Mouse (Mus musculus) lung, embryonic 15.5 days (tissue): ENCODE data around the gene Adam19. TPM values are rescaled to one million over a fixed set of nuclear protein-coding genes. Genes with fewer than 3 reads are reported as not detected.

Experiments
- ATAC-seq: fragments of 200-750 bp; cut with Nextera tagmentation; 2 replicates; pipeline ENCODE4 v1.8.0; 2017; ENCODE audit warnings: moderate number of reproducible peaks, borderline replicate concordance; ENCODE audit not compliant: low FRiP score, low TSS enrichment; ENCODE audit errors: extremely low read depth
- H3K27ac ChIP-seq: fragments of 300-500 bp; sonication (generic); 2 replicates; pipeline ENCODE4 v1.5.1; 2015; ENCODE audit warnings: moderate library complexity, mild to moderate bottlenecking, inconsistent platforms
- H3K27me3 ChIP-seq: fragments of 300-500 bp; sonication (generic); 2 replicates; pipeline ENCODE4 v1.6.1; 2015; ENCODE audit warnings: inconsistent platforms
- H3K36me3 ChIP-seq: fragments of 300-500 bp; sonication (generic); 2 replicates; pipeline ENCODE4 v1.6.1; 2015; ENCODE audit warnings: inconsistent platforms
- H3K4me1 ChIP-seq: fragments of 300-500 bp; sonication (generic); 2 replicates; pipeline ENCODE4 v1.6.1; 2015; ENCODE audit warnings: inconsistent platforms
- H3K4me2 ChIP-seq: fragments of 300-500 bp; sonication (generic); 2 replicates; pipeline ENCODE4 v1.6.1; 2015; ENCODE audit warnings: inconsistent platforms, mild to moderate bottlenecking, moderate library complexity
- H3K4me3 ChIP-seq: fragments of 300-500 bp; sonication (generic); 2 replicates; pipeline ENCODE4 v1.5.1; 2015; ENCODE audit warnings: mild to moderate bottlenecking, inconsistent platforms
- H3K9ac ChIP-seq: fragments of 300-500 bp; sonication (generic); 2 replicates; pipeline ENCODE4 v1.6.1; 2015; ENCODE audit warnings: inconsistent platforms
- H3K9me3 ChIP-seq: fragments of 300-500 bp; sonication (generic); 2 replicates; pipeline ENCODE4 v1.6.1; 2016; ENCODE audit warnings: inconsistent platforms
- WGBS: fragments of 180-500 bp; shearing (Covaris S2); methylation state at CpG from one replicate; pipeline ENCODE4 v1.1.7; 2015; 5-methylcytosine and 5-hydroxymethylcytosine counted together
- polyA plus RNA-seq: library from polyadenylated mRNA; unstranded; fragments of >200 nt; fragmentation: Nextera tagmentation; extraction: Ambion mirVana; gene quantifications from 2 replicates; pipeline ENCODE4 v1.2.1, GENCODE M21; 2015

Gene Adam19
- polyA plus RNA-seq, 1 experiment from 2014 or later: 23.4 TPM

DNA sequence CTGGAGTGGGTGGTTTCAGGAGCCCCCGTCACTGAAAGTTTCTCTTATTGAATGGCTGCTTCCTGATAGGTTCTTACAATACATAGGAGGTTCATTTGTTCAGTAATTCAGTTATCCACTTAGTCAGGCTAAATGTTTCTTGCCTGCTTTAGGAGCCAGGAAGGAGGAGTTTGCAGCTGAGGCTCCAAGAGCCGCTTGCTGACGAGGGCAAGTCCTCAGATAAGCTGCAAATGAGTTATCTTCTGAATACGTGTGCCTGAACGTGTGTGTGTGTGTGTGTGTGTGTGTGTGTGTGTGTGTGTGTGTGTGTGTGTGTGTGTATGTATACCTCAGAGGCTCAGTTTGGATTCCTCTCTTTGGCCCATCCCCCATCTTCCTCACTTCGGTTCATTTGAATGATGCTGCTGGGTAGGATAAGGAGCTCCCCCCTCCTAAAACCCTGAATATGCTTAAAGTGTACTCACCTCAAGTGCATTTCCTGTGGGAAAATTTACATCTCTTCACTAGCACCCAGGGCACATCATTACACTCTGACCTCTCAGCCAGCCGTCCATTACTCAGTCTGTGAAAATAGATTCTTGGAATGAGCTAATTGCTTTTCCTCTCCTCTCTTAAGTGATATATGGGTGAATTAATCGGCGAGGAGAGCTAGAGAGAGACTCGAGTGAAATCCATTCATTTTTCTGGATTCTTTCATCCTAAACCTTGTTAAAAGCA is 35.3 kb downstream of the Adam19 start:
- 25% methylated on average over 10 of the region's 10 CpGs for WGBS
- peak overlapping the region; percentile 91; the same call in 1 of the 2 replicates for H3K27ac ChIP-seq

DNA sequence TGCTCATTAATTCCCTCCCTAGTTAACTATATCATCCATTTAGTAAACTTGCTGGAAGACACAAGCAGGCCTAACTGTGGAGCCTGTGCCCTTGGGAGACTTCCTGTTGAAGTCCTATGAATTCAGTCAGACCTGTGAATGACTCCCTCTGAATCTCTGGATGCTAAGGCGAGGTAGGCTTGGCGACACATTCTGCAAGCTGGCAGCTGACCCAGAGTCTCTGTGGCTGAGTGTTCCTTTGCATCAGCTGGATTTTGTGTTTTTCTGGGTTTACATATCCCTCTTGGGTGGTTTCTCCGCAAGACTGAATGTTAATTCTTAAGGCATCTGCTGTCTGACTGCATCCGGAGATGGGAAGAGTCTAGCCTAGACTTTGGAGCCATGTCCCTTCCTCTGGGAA is 36.3 kb downstream of the Adam19 start:
- H3K27ac ChIP-seq: peak overlapping the region; percentile 41

More for the DNA sequence above, 35.3 kb downstream of the Adam19 start:
- no peak overlapping the region for H3K4me2 ChIP-seq
- H3K9me3 ChIP-seq: no peaks in the 10 kb centered on the region
- no peaks in the 10 kb centered on the region for H3K27me3 ChIP-seq
- H3K36me3 ChIP-seq: peaks cover 14% of the 10 kb centered on the region; the same call in 1 of the 2 replicates
- peaks cover 56% of the 10 kb centered on the region for H3K4me1 ChIP-seq
- H3K4me3 ChIP-seq: no peak overlapping the region
- no peak overlapping the region for H3K9ac ChIP-seq
- no peak for ATAC-seq

DNA sequence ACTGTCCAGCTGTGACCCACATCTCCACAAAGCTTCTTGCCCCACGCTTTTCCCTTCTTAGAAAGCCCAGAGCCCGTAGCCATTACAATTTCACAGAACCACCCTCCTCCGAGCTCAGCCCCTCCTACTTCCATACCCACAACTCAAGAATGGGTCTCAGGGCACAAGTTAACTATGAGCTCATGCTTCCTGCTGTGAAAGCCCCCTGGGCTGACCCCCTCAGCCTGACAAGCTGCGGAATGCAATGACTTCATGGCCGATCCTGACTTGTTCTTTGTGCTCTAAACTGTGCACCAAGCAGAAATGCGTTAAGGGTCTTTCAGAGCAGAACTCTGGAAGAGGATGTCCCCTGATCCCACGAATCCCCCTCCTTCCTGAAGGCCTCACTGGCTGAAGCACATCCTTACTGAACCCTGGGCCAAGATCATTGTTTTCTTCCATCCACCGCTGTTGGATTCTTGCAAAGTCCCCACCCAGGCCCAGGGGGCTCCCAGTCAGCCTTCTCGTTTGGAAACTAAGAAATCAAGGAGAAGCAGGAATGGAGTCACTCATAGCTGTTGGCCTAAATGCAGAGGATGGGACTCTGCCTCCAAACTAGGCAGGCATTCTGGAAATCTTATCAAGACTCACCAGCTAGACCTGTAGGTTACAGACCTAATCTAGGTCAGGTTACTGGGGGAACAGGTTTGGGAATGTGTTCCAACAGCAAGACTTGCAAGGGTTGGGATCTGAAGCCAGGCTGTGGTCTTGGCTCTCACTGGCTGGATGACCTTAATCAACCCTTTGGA is 39.9 kb downstream of the Adam19 start:
- H3K27ac ChIP-seq: no peak overlapping the region
- no peak for ATAC-seq
- H3K36me3 ChIP-seq: peaks cover 29% of the 10 kb centered on the region

More for the DNA sequence above, 36.3 kb downstream of the Adam19 start:
- no peaks in the 10 kb centered on the region for H3K9me3 ChIP-seq
- no peaks in the 10 kb centered on the region for H3K27me3 ChIP-seq
- ATAC-seq: no peak
- no peak overlapping the region for H3K4me2 ChIP-seq
- H3K9ac ChIP-seq: no peak overlapping the region
- H3K36me3 ChIP-seq: peaks cover 14% of the 10 kb centered on the region; the same call in 1 of the 2 replicates
- 61% methylated on average over 4 of the region's 4 CpGs for WGBS
- H3K4me3 ChIP-seq: no peak overlapping the region
- peaks cover 48% of the 10 kb centered on the region for H3K4me1 ChIP-seq

GRCm38 (mm10) chr11:46096265-46096649 is 40.5 kb downstream of the Adam19 start:
- peak; percentile 8; the same call in 1 of the 2 replicates for ATAC-seq
- Histone ChIP-seq H3K4me3 (no peak overlapping the region), H3K27ac (no peak overlapping the region), H3K36me3 (peaks cover 35% of the 10 kb centered on the region), H3K27me3 (no peaks in the 10 kb centered on the region), H3K9ac (no peak overlapping the region), H3K9me3 (no peaks in the 10 kb centered on the region), H3K4me2 (no peak overlapping the region), H3K4me1 (peaks cover 15% of the 10 kb centered on the region)
- 90% methylated on average over 6 of the region's 6 CpGs for WGBS

More for the DNA sequence above, 39.9 kb downstream of the Adam19 start:
- Histone ChIP-seq H3K4me1 (peaks cover 20% of the 10 kb centered on the region), H3K4me2 (no peak overlapping the region), H3K9me3 (no peaks in the 10 kb centered on the region), H3K27me3 (no peaks in the 10 kb centered on the region), H3K9ac (no peak overlapping the region), H3K4me3 (no peak overlapping the region)
- WGBS: 65% methylated on average over 9 of the region's 9 CpGs

GRCm38 (mm10) chr11:46097062-46097461 is 41.3 kb downstream of the Adam19 start:
- Histone ChIP-seq H3K4me1 (peaks cover 7% of the 10 kb centered on the region; the same call in 1 of the 2 replicates), H3K4me3 (no peak overlapping the region), H3K27me3 (no peaks in the 10 kb centered on the region), H3K9ac (no peak overlapping the region), H3K36me3 (peaks cover 42% of the 10 kb centered on the region), H3K27ac (no peak overlapping the region), H3K9me3 (no peaks in the 10 kb centered on the region), H3K4me2 (no peak overlapping the region)
- ATAC-seq: no peak
- 58% methylated on average over 3 of the region's 3 CpGs for WGBS

DNA sequence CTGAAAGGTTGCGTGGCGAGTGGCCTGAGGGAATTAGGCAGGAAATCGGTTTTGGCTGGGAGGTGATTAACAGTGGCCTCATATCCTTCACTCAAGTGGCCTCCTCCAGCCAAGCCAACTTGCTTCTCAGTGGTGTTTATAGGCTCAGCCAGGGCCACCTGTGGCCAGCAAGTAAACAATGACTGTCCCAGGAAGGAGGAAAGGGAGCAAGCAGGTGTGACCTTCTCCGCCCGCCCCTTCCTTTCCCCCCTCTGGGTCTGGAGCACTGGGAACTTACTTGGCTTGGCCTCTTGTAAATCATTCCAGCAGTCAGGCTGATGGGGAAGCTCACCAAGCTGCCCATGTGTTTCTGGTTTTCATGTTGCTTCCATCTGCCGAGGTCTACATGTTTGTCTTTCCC is 46.3 kb downstream of the Adam19 start:
- peaks cover 48% of the 10 kb centered on the region for H3K36me3 ChIP-seq

DNA sequence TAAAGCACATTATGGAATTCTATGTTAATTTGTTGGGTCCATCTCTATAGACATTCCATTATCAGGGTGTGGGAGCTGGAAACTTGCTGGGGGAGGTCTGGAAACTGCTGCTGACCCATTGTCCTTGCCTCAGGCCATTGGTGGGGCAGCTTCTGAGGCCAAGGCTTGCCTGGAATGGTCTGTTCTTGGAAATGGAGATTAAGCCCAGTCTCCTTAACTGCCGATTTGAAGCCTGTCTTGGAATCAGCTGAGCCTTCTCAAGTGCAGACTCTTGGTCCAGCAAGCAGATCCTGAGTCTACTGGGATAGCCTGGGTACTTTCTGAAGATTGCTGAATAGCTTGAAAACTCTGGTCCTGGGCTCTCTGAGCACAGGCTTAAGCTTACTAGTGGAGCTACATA is 51.3 kb downstream of the Adam19 start:
- ATAC-seq: no peak

More for the DNA sequence above, 46.3 kb downstream of the Adam19 start:
- no peak overlapping the region for H3K4me3 ChIP-seq
- no peaks in the 10 kb centered on the region for H3K27me3 ChIP-seq
- ATAC-seq: no peak
- no peaks in the 10 kb centered on the region for H3K9me3 ChIP-seq
- WGBS: 75% methylated on average over 6 of the region's 6 CpGs
- H3K9ac ChIP-seq: no peak overlapping the region
- H3K4me1 ChIP-seq: no peaks in the 10 kb centered on the region
- H3K27ac ChIP-seq: no peak overlapping the region
- no peak overlapping the region for H3K4me2 ChIP-seq

DNA sequence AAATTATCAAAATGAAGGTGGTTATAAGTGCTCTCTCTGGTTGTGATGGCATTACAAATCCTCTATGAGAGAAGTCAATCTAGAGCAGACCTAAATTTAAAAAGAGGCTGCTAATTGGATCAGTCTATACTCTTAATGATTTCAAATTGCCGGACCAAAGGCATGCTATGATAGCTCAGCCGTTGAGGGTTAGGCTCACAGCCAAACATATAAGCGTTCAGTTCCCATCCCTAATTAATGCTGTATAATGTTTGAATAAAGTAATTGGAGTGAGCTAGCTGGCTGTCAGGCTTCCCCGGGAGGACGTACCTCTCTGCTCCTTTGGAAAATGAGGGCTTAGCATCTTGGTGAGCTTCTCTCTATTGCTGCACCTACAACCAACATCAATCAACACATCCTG is 53.4 kb downstream of the Adam19 start:
- peaks cover 7% of the 10 kb centered on the region; the same call in 1 of the 2 replicates for H3K4me1 ChIP-seq
- no peaks in the 10 kb centered on the region for H3K9me3 ChIP-seq
- H3K27ac ChIP-seq: no peak overlapping the region
- H3K36me3 ChIP-seq: peaks cover 24% of the 10 kb centered on the region; the same call in 1 of the 2 replicates
- no peak overlapping the region for H3K4me3 ChIP-seq
- 78% methylated on average over 5 of the region's 5 CpGs for WGBS
- no peaks in the 10 kb centered on the region for H3K27me3 ChIP-seq
- H3K4me2 ChIP-seq: no peak overlapping the region
- ATAC-seq: no peak
- no peak overlapping the region for H3K9ac ChIP-seq

More for the DNA sequence above, 51.3 kb downstream of the Adam19 start:
- Histone ChIP-seq H3K4me3 (no peak overlapping the region), H3K27me3 (no peaks in the 10 kb centered on the region), H3K9me3 (no peaks in the 10 kb centered on the region), H3K4me1 (peaks cover 7% of the 10 kb centered on the region; the same call in 1 of the 2 replicates), H3K27ac (no peak overlapping the region), H3K4me2 (no peak overlapping the region), H3K36me3 (peaks cover 21% of the 10 kb centered on the region; the same call in 1 of the 2 replicates), H3K9ac (no peak overlapping the region)
- WGBS: 88% methylated on average over 1 of the region's 1 CpGs

GRCm38 (mm10) chr11:46110156-46110944 is 54.6 kb downstream of the Adam19 start:
- no peak overlapping the region for H3K27ac ChIP-seq

GRCm38 (mm10) chr11:46110945-46111287 is 55.1 kb downstream of the Adam19 start:
- no peak for ATAC-seq
- H3K9me3 ChIP-seq: no peaks in the 10 kb centered on the region

More at GRCm38 (mm10) chr11:46110156-46110944, 54.6 kb downstream of the Adam19 start:
- peaks cover 10% of the 10 kb centered on the region for H3K4me1 ChIP-seq
- H3K4me3 ChIP-seq: no peak overlapping the region
- peaks cover 28% of the 10 kb centered on the region; the same call in 1 of the 2 replicates for H3K36me3 ChIP-seq
- H3K9me3 ChIP-seq: no peaks in the 10 kb centered on the region
- WGBS: 60% methylated on average over 8 of the region's 8 CpGs
- no peaks in the 10 kb centered on the region for H3K27me3 ChIP-seq
- no peak overlapping the region for H3K9ac ChIP-seq
- ATAC-seq: peak; percentile 43; the same call in 1 of the 2 replicates
- no peak overlapping the region for H3K4me2 ChIP-seq

DNA sequence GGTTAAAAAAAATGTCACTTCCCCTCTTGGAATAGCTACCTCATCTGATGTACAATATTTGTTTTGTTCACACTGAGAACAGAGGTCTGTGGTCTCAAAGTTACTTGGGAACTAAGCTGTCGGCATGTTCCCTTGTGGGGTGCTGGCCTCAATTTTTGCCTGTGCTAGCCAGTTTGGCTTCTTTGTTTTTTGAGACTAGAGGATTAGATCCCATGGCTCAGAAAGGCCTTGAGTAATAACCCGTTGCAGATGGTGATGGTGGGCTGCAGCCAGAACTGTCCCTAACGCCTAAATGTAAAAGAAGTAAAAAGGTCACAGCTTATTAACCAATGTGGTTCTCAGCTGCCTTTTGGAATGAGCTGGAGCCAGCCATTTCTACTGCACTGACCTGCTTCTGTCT is 57.4 kb downstream of the Adam19 start:
- no peak overlapping the region for H3K4me2 ChIP-seq
- H3K36me3 ChIP-seq: peaks cover 22% of the 10 kb centered on the region
- no peak overlapping the region for H3K4me3 ChIP-seq
- WGBS: 61% methylated on average over 3 of the region's 3 CpGs
- ATAC-seq: no peak
- no peaks in the 10 kb centered on the region for H3K27me3 ChIP-seq
- H3K9me3 ChIP-seq: no peaks in the 10 kb centered on the region
- no peak overlapping the region for H3K27ac ChIP-seq
- H3K4me1 ChIP-seq: peaks cover 16% of the 10 kb centered on the region
- no peak overlapping the region for H3K9ac ChIP-seq

More at GRCm38 (mm10) chr11:46110945-46111287, 55.1 kb downstream of the Adam19 start:
- H3K9ac ChIP-seq: no peak overlapping the region
- H3K27ac ChIP-seq: no peak overlapping the region
- H3K4me3 ChIP-seq: no peak overlapping the region
- no peaks in the 10 kb centered on the region for H3K27me3 ChIP-seq
- peaks cover 16% of the 10 kb centered on the region for H3K4me1 ChIP-seq
- 71% methylated on average over 1 of the region's 1 CpGs for WGBS
- peaks cover 25% of the 10 kb centered on the region; the same call in 1 of the 2 replicates for H3K36me3 ChIP-seq
- no peak overlapping the region for H3K4me2 ChIP-seq
